Mouse (Mus musculus) kidney, embryonic 15.5 days (tissue): Measurements from ENCODE around the gene Muc3. TPM values are rescaled to one million over a fixed set of nuclear protein-coding genes. Genes with fewer than 3 reads are reported as not detected.
"Not testable (repeated sequence)": the region's sequence is repeated elsewhere in the genome, so short reads cannot be mapped to it uniquely, and the experiment has no call there.

Experiments
- ATAC-seq: fragments of 200-750 bp; cut with Nextera tagmentation; replicated peaks from 2 replicates; pipeline ENCODE4 v1.8.0; 2017; ENCODE audit warnings: moderate TSS enrichment; ENCODE audit not compliant: low FRiP score
- H3K27ac ChIP-seq: fragments of 300-500 bp; sonication (generic); 2 replicates; pipeline ENCODE4 v1.5.1; 2015; ENCODE audit warnings: mild to moderate bottlenecking, inconsistent platforms
- H3K27me3 ChIP-seq: fragments of 300-500 bp; sonication (generic); 2 replicates; pipeline ENCODE4 v1.6.1; 2015; ENCODE audit warnings: inconsistent platforms
- H3K36me3 ChIP-seq: fragments of 300-500 bp; sonication (generic); 2 replicates; pipeline ENCODE4 v1.6.1; 2015; ENCODE audit warnings: inconsistent platforms
- H3K4me1 ChIP-seq: fragments of 300-500 bp; sonication (generic); 2 replicates; pipeline ENCODE4 v1.6.1; 2015; ENCODE audit warnings: inconsistent platforms
- H3K4me2 ChIP-seq: fragments of 300-500 bp; sonication (generic); 2 replicates; pipeline ENCODE4 v1.6.1; 2015; ENCODE audit warnings: moderate library complexity, mild to moderate bottlenecking, inconsistent platforms
- H3K4me3 ChIP-seq: fragments of 300-500 bp; sonication (generic); replicated peaks from 2 replicates; pipeline ENCODE4 v1.5.1; 2015; ENCODE audit warnings: mild to moderate bottlenecking, inconsistent platforms
- H3K9ac ChIP-seq: fragments of 300-500 bp; sonication (generic); 2 replicates; pipeline ENCODE4 v1.6.1; 2015; ENCODE audit warnings: mild to moderate bottlenecking, inconsistent platforms
- H3K9me3 ChIP-seq: fragments of 300-500 bp; sonication (generic); replicated peaks from 2 replicates; pipeline ENCODE4 v1.6.1; 2016; ENCODE audit warnings: inconsistent platforms
- WGBS: fragments of 180-500 bp; shearing (Covaris S2); methylation state at CpG from one replicate; pipeline ENCODE4 v1.1.7; 2015; ENCODE audit warnings: mixed read lengths; 5-methylcytosine and 5-hydroxymethylcytosine counted together
- polyA plus RNA-seq: library from polyadenylated mRNA; unstranded; fragments of >200 nt; fragmentation: Nextera tagmentation; extraction: Ambion mirVana; gene quantifications from 2 replicates; pipeline ENCODE4 v1.2.1, GENCODE M21; 2015

The Muc3 gene
- polyA plus RNA-seq, 1 experiment from 2014 or later = not detected

DNA sequence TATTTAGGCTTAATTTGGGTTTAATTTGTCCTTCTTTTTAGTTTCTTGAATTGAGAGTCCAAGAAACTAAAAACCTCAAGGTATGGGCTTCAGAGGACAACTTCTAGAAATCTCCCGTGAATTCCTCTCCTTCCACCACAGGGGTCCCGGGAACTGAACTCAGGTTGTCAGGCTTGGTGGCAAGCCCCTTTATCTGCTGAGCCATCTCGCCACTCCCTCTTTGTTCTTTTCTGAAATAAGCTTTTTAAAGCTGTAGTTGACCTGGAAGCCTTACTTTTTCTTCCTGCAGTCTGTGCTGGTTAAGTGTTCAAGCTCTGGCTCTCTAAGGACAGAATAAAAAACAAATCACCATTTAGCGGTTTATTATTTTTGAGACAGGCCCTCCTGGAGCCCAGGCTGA is 30.2 kb downstream of the Muc3 start:
- Histone ChIP-seq H3K27ac (no peak overlapping the region), H3K27me3 (no peaks in the 10 kb centered on the region), H3K9me3 (no peaks in the 10 kb centered on the region), H3K36me3 (peaks cover 9% of the 10 kb centered on the region), H3K4me3 (no peak overlapping the region), H3K9ac (no peak overlapping the region), H3K4me2 (no peak overlapping the region), H3K4me1 (peaks cover 25% of the 10 kb centered on the region)
- 85% methylated on average over 4 of the region's 4 CpGs for WGBS
- ATAC-seq = no peak

- ATAC-seq, H3K27ac ChIP-seq, H3K27me3 ChIP-seq, H3K4me3 ChIP-seq, H3K9ac ChIP-seq, H3K4me2 ChIP-seq, H3K9me3 ChIP-seq: not testable (repeated sequence)
- Histone ChIP-seq H3K4me1 (peaks cover 24% of the 10 kb centered on the region), H3K36me3 (peaks cover 18% of the 10 kb centered on the region)
- WGBS = 84% methylated on average over 3 of the region's 3 CpGs
Measured at GRCm38 (mm10) chr5:137117994-137118393, 31.1 kb downstream of the Muc3 start.

DNA sequence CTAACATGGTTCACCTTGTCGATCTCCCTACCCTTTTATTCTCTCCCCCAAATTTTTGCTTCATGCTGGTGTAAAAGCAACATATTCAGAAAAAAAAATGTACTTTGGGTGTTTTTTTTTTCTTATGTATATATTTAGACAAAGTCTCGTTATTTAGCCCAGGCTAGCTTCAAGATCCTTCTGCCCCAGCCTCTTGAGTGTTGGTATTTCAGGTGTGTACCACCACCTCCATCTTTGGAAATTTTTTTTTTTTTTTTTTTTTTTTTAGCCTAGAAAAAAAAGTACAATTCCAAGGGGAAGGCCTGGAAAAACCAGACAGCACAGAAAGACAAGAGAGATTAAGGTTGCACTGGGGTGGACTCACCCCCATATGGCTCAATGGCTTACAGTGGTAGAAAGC is 32.1 kb downstream of the Muc3 start:
- no peaks in the 10 kb centered on the region for H3K27me3 ChIP-seq
- H3K4me1 ChIP-seq = peaks cover 18% of the 10 kb centered on the region
- no peaks in the 10 kb centered on the region for H3K9me3 ChIP-seq
- peaks cover 25% of the 10 kb centered on the region for H3K36me3 ChIP-seq
- H3K4me3 ChIP-seq = no peak overlapping the region
- WGBS = 76% methylated on average over 2 of the region's 2 CpGs
- no peak overlapping the region; the same call in 1 of the 2 replicates for H3K4me2 ChIP-seq
- no peak overlapping the region for H3K27ac ChIP-seq
- ATAC-seq = no peak
- no peak overlapping the region for H3K9ac ChIP-seq

GRCm38 (mm10) chr5:137115866-137116847 is 33.0 kb downstream of the Muc3 start, which contains the start of gene Trim56:
Trim56 (minus strand) TSS chr5:137116209.
- 8% methylated on average over 29 of the region's 29 CpGs for WGBS
- Histone ChIP-seq H3K4me2 (peak within 1 kb of the TSS; percentile 69), H3K36me3 (peaks cover 31% of the 10 kb centered on the region), H3K4me3 (peak within 1 kb of the TSS; percentile 64), H3K9ac (peak within 1 kb of the TSS; percentile 62), H3K9me3 (no peaks in the 10 kb centered on the region), H3K27me3 (no peaks in the 10 kb centered on the region), H3K27ac (peak within 1 kb of the TSS; percentile 83), H3K4me1 (peaks cover 18% of the 10 kb centered on the region)
- ATAC-seq = peak; percentile 90

DNA sequence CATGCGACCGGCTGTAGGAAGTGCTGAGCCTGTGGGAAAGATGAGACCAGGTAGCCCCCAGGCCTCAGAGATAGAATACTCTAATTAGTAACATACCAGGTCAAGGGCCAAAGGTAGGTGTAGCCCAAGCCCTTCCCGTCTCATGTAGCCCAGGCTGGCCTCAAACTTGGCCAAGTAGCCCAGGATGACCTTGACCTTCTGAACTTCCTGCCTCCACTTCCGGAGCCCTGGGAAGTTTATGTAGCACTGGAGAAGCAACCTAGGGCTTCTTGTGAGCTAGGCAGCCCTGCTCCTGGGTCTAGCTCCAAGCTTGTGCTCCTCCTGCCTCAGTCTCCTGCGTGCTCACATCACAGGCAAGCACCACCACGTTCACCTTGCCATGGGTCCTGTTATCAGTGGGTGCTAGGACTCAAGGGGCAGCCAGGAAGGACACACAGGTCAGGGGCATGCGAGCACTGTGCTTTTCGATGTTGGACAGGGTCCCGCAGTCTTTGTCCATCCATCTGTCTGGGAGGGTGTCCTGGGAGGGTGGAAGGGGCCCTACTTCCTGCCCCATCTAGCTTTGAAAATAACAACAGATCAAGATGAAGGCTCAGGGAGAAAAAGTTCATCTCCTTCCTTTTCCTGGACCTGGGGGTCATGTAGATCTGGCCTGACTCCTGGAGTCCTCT is 34.1 kb downstream of the Muc3 start:
- ATAC-seq = no peak
- Histone ChIP-seq H3K27ac (peak overlapping the region; percentile 83), H3K9me3 (no peaks in the 10 kb centered on the region), H3K4me2 (peak overlapping the region; percentile 69), H3K36me3 (peaks cover 31% of the 10 kb centered on the region), H3K4me3 (peak overlapping the region; percentile 64), H3K9ac (peak overlapping the region; percentile 62), H3K4me1 (peaks cover 20% of the 10 kb centered on the region), H3K27me3 (no peaks in the 10 kb centered on the region)
- 72% methylated on average over 9 of the region's 9 CpGs for WGBS

DNA sequence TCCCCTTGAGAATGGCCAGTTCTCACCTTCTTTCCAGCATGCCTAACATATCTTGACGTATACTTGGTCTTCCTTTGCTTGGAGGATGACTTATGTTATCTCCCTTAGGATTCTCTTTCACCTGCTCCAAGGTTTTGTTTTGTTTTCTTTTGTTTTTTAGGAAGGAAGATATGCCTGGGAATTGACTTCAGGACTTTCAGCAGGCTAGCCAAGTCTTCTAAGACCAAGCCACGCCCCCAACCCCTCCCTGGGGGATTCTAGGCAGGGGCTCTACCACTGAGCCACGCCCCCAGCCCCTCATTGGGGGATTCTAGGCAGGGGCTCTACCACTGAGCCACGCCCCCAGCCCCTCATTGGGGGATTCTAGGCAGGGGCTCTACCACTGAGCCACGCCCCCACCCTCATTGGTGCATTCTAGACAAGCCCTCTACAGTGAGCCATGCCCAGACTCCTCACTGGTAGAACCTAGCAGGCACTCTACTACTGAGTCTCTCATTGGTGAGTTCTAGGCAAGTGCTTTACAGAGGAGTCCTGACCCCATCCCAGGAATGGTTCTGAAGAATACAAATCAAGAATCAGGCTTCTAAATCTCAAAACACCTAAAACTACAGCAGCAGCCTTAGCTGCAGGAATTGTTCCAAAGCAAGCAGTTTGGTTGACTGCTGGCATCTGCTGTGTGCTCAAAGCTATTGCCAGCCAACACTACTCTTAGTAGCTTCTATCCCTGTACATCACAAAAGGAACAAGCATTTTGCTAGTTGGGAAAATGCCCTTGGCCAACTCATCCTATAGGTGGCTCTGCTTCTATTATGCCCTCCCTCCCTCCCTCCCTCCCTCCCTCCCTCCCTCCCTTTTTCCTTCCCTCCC is 37.3 kb downstream of the Muc3 start:
- WGBS = 88% methylated on average over 5 of the region's 5 CpGs
- ATAC-seq = no peak

GRCm38 (mm10) chr5:137110863-137111262 is 38.3 kb downstream of the Muc3 start:
- H3K4me3 ChIP-seq = no peak overlapping the region
- H3K27ac ChIP-seq = no peak overlapping the region
- H3K27me3 ChIP-seq = no peaks in the 10 kb centered on the region
- 91% methylated on average over 12 of the region's 12 CpGs for WGBS
- H3K4me2 ChIP-seq = no peak overlapping the region
- peaks cover 31% of the 10 kb centered on the region for H3K36me3 ChIP-seq
- peaks cover 19% of the 10 kb centered on the region for H3K4me1 ChIP-seq
- H3K9ac ChIP-seq = no peak overlapping the region
- no peaks in the 10 kb centered on the region for H3K9me3 ChIP-seq
- ATAC-seq = no peak

More for the DNA sequence above, 37.3 kb downstream of the Muc3 start:
- H3K4me3 ChIP-seq = no peak overlapping the region
- H3K9ac ChIP-seq = no peak overlapping the region
- peaks cover 31% of the 10 kb centered on the region for H3K36me3 ChIP-seq
- H3K9me3 ChIP-seq = no peaks in the 10 kb centered on the region
- no peak overlapping the region for H3K4me2 ChIP-seq
- H3K4me1 ChIP-seq = peaks cover 25% of the 10 kb centered on the region
- no peaks in the 10 kb centered on the region for H3K27me3 ChIP-seq
- no peak overlapping the region for H3K27ac ChIP-seq

- no peak overlapping the region for H3K4me2 ChIP-seq
- ATAC-seq = no peak
- no peaks in the 10 kb centered on the region for H3K27me3 ChIP-seq
- H3K9ac ChIP-seq = no peak overlapping the region
- peaks cover 12% of the 10 kb centered on the region for H3K4me1 ChIP-seq
- H3K9me3 ChIP-seq = no peaks in the 10 kb centered on the region
- H3K27ac ChIP-seq = no peak overlapping the region
- peaks cover 31% of the 10 kb centered on the region for H3K36me3 ChIP-seq
- no peak overlapping the region for H3K4me3 ChIP-seq
- WGBS = 60% methylated on average over 25 of the region's 25 CpGs
Measured at GRCm38 (mm10) chr5:137109941-137110593, 39.1 kb downstream of the Muc3 start.

DNA sequence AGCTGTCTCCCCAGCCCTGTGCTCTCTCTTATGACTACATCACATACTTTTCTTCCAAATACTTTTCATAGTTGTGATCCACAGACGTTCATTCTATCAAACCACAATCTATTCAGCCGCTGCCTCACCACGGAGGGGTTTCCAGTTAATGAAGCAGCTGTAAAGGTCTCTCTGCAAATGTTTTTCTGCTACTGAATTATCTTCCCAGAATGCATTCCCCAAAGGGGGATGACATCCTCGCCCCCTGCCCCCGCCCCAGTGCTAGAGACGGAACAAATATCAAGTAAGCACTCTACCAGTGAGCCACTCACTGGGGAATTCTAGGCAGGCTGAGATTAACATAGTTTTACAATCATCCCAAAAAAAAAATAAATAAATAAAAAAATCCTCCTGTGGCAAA is 41.0 kb downstream of the Muc3 start:
- peaks cover 10% of the 10 kb centered on the region; the same call in 1 of the 2 replicates for H3K4me1 ChIP-seq
- 62% methylated on average over 6 of the region's 6 CpGs for WGBS
- no peak overlapping the region for H3K4me3 ChIP-seq
- H3K27me3 ChIP-seq = no peaks in the 10 kb centered on the region
- ATAC-seq = no peak
- H3K9me3 ChIP-seq = no peaks in the 10 kb centered on the region
- H3K9ac ChIP-seq = no peak overlapping the region
- H3K36me3 ChIP-seq = peaks cover 14% of the 10 kb centered on the region
- no peak overlapping the region for H3K4me2 ChIP-seq
- no peak overlapping the region for H3K27ac ChIP-seq

GRCm38 (mm10) chr5:137107670-137108069 is 41.5 kb downstream of the Muc3 start:
- Histone ChIP-seq H3K27me3 (0 out of 2 replicates have a peak, but pooled peaks cover 3% of the 10 kb centered on the region), H3K27ac (no peak overlapping the region), H3K9me3 (no peaks in the 10 kb centered on the region), H3K4me2 (no peak overlapping the region), H3K4me1 (peaks cover 14% of the 10 kb centered on the region; the same call in 1 of the 2 replicates), H3K4me3 (no peak overlapping the region), H3K9ac (no peak overlapping the region), H3K36me3 (peaks cover 10% of the 10 kb centered on the region)
- no peak for ATAC-seq
- WGBS = 68% methylated on average over 8 of the region's 8 CpGs

DNA sequence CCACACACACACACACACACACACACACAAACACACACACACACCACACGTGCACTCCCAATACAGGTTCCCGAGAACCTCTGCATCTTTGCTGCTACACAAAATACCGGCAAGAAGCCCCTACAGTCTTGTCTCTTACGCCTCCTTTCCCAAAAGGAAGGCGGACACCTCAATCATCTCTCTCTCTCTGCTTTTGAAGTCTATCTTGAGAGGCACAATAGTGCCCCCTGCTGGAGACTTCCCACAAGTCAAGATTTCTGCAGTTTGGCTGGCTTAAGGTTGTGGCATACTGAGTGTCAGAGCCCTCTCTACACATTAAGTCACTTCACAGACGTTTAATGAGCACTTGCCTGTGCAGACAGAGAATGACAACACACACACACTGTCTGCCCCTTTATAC is 42.1 kb downstream of the Muc3 start:
- Histone ChIP-seq H3K36me3 (0 out of 2 replicates have a peak, but pooled peaks cover 6% of the 10 kb centered on the region), H3K9ac (no peak overlapping the region), H3K9me3 (no peaks in the 10 kb centered on the region), H3K27me3 (0 out of 2 replicates have a peak, but pooled peaks cover 3% of the 10 kb centered on the region), H3K27ac (no peak overlapping the region), H3K4me2 (no peak overlapping the region), H3K4me3 (no peak overlapping the region), H3K4me1 (peaks cover 15% of the 10 kb centered on the region; the same call in 1 of the 2 replicates)
- 10% methylated on average over 6 of the region's 6 CpGs for WGBS
- no peak; the same call in 1 of the 2 replicates for ATAC-seq
